Mouse (Mus musculus): ENCODE measurements around the gene Elavl4. TPM values are rescaled to one million over a fixed set of nuclear protein-coding genes. Genes with fewer than 3 reads are reported as not detected.

The Elavl4 gene
- polyA plus RNA-seq, 1 experiment: not detected

DNA sequence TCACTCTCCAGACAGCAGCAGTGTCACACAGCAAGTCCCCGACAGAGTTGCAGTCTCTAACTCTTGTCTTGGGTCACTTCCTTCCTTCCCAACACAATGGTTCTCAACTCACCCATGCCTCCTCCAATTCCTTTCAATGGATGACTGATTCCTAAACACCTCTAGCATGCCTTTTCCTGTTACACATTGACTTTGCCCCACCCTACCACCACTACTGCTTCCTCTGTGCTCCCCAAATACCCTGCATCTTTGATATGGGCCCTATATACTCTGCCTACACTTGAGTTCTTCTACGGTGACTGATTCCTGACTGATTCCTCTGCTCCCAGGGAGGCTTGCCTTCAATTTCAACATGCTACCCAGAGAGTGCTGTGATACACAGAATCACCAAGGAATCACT lies 153.1 kb downstream of the Elavl4 start:
- H3K4me3 ChIP-seq: no peak overlapping the region
- H3K36me3 ChIP-seq (ENCODE audit: control insufficient read depth, insufficient read depth): no peaks in the 10 kb centered on the region
- H3K79me2 ChIP-seq (ENCODE audit: control insufficient read depth, insufficient read depth): no peaks in the 10 kb centered on the region
- H3ac ChIP-seq (ENCODE audit: control insufficient read depth, insufficient read length): no peak overlapping the region
- no peaks in the 10 kb centered on the region for H3K27me3 ChIP-seq (ENCODE audit: control insufficient read depth, insufficient read depth, insufficient read length)
- no peak overlapping the region for H3K4me2 ChIP-seq (ENCODE audit: low read depth)
- TF ChIP-seq MYOG (IDR thresholded peaks at IDR 0.05; ENCODE audit: control insufficient read depth in 1 of 3, insufficient read depth in 1 of 3, insufficient read length in 2 of 3, low read depth in 2 of 3): no peak
- no peak for TF ChIP-seq POLR2AphosphoS2 (IDR thresholded peaks at IDR 0.05; ENCODE audit: insufficient read length, low read depth)
- no peak for TF ChIP-seq MAX (IDR thresholded peaks at IDR 0.05; ENCODE audit: low read depth)
- no peak for TF ChIP-seq E2F4 (IDR thresholded peaks at IDR 0.05; ENCODE audit: insufficient read depth)
- TF ChIP-seq TCF3 (IDR thresholded peaks at IDR 0.05; ENCODE audit: insufficient read length, low read depth): no peak
- TF ChIP-seq SRF (IDR thresholded peaks at IDR 0.05; ENCODE audit: control insufficient read depth, insufficient read length, low read depth): no peak
- no peak for TF ChIP-seq POLR2A (IDR thresholded peaks at IDR 0.05; ENCODE audit: insufficient read length, low read depth)
- TF ChIP-seq USF1 (IDR thresholded peaks at IDR 0.05; ENCODE audit: low read depth): no peak
- TF ChIP-seq TCF12 (IDR thresholded peaks at IDR 0.05; ENCODE audit: insufficient read depth, poor library complexity, severe bottlenecking): no peak
- TF ChIP-seq MYOD1 (IDR thresholded peaks at IDR 0.05; ENCODE audit: control insufficient read depth in 1 of 3, insufficient read length in 2 of 3, low read depth in 2 of 3): no peak
- TF ChIP-seq REST (IDR thresholded peaks at IDR 0.05; ENCODE audit: insufficient read depth, insufficient read length): no peak
- TF ChIP-seq CEBPB (IDR thresholded peaks at IDR 0.05; ENCODE audit: insufficient read depth, poor library complexity, severe bottlenecking): no peak

GRCm38 (mm10) chr4:110177263-110177662 lies 174.4 kb downstream of the Elavl4 start:
- Histone ChIP-seq H3K4me3 (no peak overlapping the region), H3K27me3 (ENCODE audit: control insufficient read depth, insufficient read depth, insufficient read length) (no peaks in the 10 kb centered on the region), H3K36me3 (ENCODE audit: control insufficient read depth, insufficient read depth) (no peaks in the 10 kb centered on the region), H3K79me2 (ENCODE audit: control insufficient read depth, insufficient read depth) (no peaks in the 10 kb centered on the region), H3K4me2 (ENCODE audit: low read depth) (no peak overlapping the region), H3ac (ENCODE audit: control insufficient read depth, insufficient read length) (no peak overlapping the region)
- TF ChIP-seq POLR2AphosphoS2 (IDR thresholded peaks at IDR 0.05; ENCODE audit: insufficient read length, low read depth) (no peak), MYOD1 (IDR thresholded peaks at IDR 0.05; ENCODE audit: control insufficient read depth in 1 of 3, insufficient read length in 2 of 3, low read depth in 2 of 3) (no peak), POLR2A (IDR thresholded peaks at IDR 0.05; ENCODE audit: insufficient read length, low read depth) (no peak), MAX (IDR thresholded peaks at IDR 0.05; ENCODE audit: low read depth) (no peak), CEBPB (IDR thresholded peaks at IDR 0.05; ENCODE audit: insufficient read depth, poor library complexity, severe bottlenecking) (no peak), SRF (IDR thresholded peaks at IDR 0.05; ENCODE audit: control insufficient read depth, insufficient read length, low read depth) (no peak), TCF3 (IDR thresholded peaks at IDR 0.05; ENCODE audit: insufficient read length, low read depth) (no peak), TCF12 (IDR thresholded peaks at IDR 0.05; ENCODE audit: insufficient read depth, poor library complexity, severe bottlenecking) (no peak), REST (IDR thresholded peaks at IDR 0.05; ENCODE audit: insufficient read depth, insufficient read length) (no peak), E2F4 (IDR thresholded peaks at IDR 0.05; ENCODE audit: insufficient read depth) (no peak), MYOG (IDR thresholded peaks at IDR 0.05; ENCODE audit: control insufficient read depth in 1 of 3, insufficient read depth in 1 of 3, insufficient read length in 2 of 3, low read depth in 2 of 3) (no peak), USF1 (IDR thresholded peaks at IDR 0.05; ENCODE audit: low read depth) (no peak)

DNA sequence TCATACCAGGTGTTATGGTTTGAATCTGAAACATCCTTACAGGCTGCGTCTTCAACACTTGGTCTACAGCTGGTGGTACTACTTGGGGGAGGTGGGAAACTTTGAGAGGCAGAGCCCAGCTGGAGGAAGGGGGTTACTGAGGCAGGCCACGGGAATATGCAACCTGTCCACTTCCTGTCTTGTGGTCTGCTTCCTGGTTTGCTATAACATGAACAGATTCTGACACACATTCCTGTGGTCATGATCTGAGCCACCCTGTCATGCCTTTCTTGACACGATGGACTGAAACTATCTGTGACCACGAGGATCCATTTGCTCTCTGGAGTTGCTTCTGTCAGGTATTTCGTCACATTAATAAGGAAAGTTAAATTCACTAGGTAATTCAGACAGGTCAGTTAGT lies 179.7 kb downstream of the Elavl4 start:
- Histone ChIP-seq H3K36me3 (ENCODE audit: control insufficient read depth, insufficient read depth) (no peaks in the 10 kb centered on the region), H3K27me3 (ENCODE audit: control insufficient read depth, insufficient read depth, insufficient read length) (no peaks in the 10 kb centered on the region), H3ac (ENCODE audit: control insufficient read depth, insufficient read length) (no peak overlapping the region), H3K4me2 (ENCODE audit: low read depth) (no peak overlapping the region), H3K79me2 (ENCODE audit: control insufficient read depth, insufficient read depth) (no peaks in the 10 kb centered on the region), H3K4me3 (no peak overlapping the region)
- TF ChIP-seq MYOG (IDR thresholded peaks at IDR 0.05; ENCODE audit: control insufficient read depth in 1 of 3, insufficient read depth in 1 of 3, insufficient read length in 2 of 3, low read depth in 2 of 3) (no peak), POLR2AphosphoS2 (IDR thresholded peaks at IDR 0.05; ENCODE audit: insufficient read length, low read depth) (no peak), USF1 (IDR thresholded peaks at IDR 0.05; ENCODE audit: low read depth) (no peak), TCF3 (IDR thresholded peaks at IDR 0.05; ENCODE audit: insufficient read length, low read depth) (no peak), E2F4 (IDR thresholded peaks at IDR 0.05; ENCODE audit: insufficient read depth) (no peak), SRF (IDR thresholded peaks at IDR 0.05; ENCODE audit: control insufficient read depth, insufficient read length, low read depth) (no peak), POLR2A (IDR thresholded peaks at IDR 0.05; ENCODE audit: insufficient read length, low read depth) (no peak), MAX (IDR thresholded peaks at IDR 0.05; ENCODE audit: low read depth) (no peak), MYOD1 (IDR thresholded peaks at IDR 0.05; ENCODE audit: control insufficient read depth in 1 of 3, insufficient read length in 2 of 3, low read depth in 2 of 3) (no peak), TCF12 (IDR thresholded peaks at IDR 0.05; ENCODE audit: insufficient read depth, poor library complexity, severe bottlenecking) (no peak), REST (IDR thresholded peaks at IDR 0.05; ENCODE audit: insufficient read depth, insufficient read length) (no peak), CEBPB (IDR thresholded peaks at IDR 0.05; ENCODE audit: insufficient read depth, poor library complexity, severe bottlenecking) (no peak)

GRCm38 (mm10) chr4:110165217-110165616 lies 186.5 kb downstream of the Elavl4 start:
- H3K79me2 ChIP-seq (ENCODE audit: control insufficient read depth, insufficient read depth): no peaks in the 10 kb centered on the region
- H3ac ChIP-seq (ENCODE audit: control insufficient read depth, insufficient read length): no peak overlapping the region
- TF ChIP-seq USF1 (IDR thresholded peaks at IDR 0.05; ENCODE audit: low read depth) (no peak), SRF (IDR thresholded peaks at IDR 0.05; ENCODE audit: control insufficient read depth, insufficient read length, low read depth) (no peak), MYOG (IDR thresholded peaks at IDR 0.05; ENCODE audit: control insufficient read depth in 1 of 3, insufficient read depth in 1 of 3, insufficient read length in 2 of 3, low read depth in 2 of 3) (no peak), MAX (IDR thresholded peaks at IDR 0.05; ENCODE audit: low read depth) (no peak), MYOD1 (IDR thresholded peaks at IDR 0.05; ENCODE audit: control insufficient read depth in 1 of 3, insufficient read length in 2 of 3, low read depth in 2 of 3) (no peak), POLR2A (IDR thresholded peaks at IDR 0.05; ENCODE audit: insufficient read length, low read depth) (no peak)

More at GRCm38 (mm10) chr4:110165217-110165616, 186.5 kb downstream of the Elavl4 start:
- H3K4me2 ChIP-seq (ENCODE audit: low read depth): no peak overlapping the region
- no peak overlapping the region for H3K4me3 ChIP-seq
- H3K36me3 ChIP-seq (ENCODE audit: control insufficient read depth, insufficient read depth): no peaks in the 10 kb centered on the region
- no peaks in the 10 kb centered on the region for H3K27me3 ChIP-seq (ENCODE audit: control insufficient read depth, insufficient read depth, insufficient read length)

All from myocyte (in vitro differentiated cells).